Mouse (Mus musculus): ENCODE data around the gene Naip6. TPM values are rescaled to one million over a fixed set of nuclear protein-coding genes. Genes with fewer than 3 reads are reported as not detected.
"Not testable (repeated sequence)": the region's sequence is repeated elsewhere in the genome, so short reads cannot be mapped to it uniquely, and the experiment has no call there.

Naip6 gene
- total RNA-seq (2021): under 1 TPM; 0.22 to 0.23 TPM
- long read RNA-seq, experiment 1: 0 reads
- long read RNA-seq, experiment 2: 0 reads

DNA sequence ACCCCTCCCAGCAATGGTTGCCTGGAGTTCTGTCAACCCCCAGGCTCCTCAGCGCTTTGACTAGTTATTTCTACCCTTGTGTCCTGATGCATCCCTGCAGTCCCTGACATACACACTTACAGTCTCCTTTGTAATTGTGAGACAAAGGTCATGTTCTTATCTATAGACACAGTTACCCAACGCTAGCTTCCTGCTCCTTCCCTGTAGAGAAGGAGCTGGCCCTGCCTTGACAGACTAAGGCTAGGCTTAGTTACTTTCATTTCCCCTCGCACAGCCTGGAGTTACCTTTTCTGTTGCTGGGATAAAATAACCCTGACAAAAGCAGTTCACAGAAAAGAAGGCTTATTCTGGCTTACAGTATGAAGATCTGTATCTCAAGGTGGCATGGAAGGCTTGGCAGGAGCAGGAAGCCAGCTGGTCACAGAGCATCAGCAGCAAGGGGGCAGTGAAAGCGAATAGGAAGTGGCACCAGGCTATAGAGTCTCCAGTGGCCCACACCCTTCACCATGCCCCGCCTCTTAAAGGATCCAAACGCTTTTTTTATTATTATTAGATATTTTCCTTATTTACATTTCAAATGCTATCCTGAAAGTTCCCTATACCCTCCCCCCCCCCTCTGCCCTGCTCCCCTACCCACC lies at the start of gene Naip6:
Naip6 (minus strand) TSS at position 419 of the 638 bp plus-strand sequence.
- DNase-seq: peak in 1 of 2 experiments; percentile 14

DNA sequence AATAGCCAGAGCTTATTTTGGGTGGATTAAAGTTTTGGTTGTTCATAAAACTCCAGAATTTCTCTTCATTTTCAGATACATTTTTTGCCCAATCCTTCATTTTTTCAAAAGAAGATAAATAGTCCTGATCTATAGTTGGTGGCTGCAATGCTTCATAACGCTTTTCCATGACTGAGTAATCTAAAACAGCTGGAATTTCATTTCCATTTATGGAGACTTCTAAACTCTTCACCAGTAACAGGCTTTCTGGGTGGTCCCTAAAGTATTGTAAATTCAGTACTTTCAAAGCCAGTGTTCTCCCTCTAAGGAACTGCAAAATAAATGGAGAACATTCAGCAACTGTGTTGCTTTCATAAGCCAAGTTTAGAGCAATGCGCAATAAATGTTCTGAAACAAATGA lies 34.8 kb upstream of the Naip6 start:
- DNase-seq: not testable (repeated sequence)

DNA sequence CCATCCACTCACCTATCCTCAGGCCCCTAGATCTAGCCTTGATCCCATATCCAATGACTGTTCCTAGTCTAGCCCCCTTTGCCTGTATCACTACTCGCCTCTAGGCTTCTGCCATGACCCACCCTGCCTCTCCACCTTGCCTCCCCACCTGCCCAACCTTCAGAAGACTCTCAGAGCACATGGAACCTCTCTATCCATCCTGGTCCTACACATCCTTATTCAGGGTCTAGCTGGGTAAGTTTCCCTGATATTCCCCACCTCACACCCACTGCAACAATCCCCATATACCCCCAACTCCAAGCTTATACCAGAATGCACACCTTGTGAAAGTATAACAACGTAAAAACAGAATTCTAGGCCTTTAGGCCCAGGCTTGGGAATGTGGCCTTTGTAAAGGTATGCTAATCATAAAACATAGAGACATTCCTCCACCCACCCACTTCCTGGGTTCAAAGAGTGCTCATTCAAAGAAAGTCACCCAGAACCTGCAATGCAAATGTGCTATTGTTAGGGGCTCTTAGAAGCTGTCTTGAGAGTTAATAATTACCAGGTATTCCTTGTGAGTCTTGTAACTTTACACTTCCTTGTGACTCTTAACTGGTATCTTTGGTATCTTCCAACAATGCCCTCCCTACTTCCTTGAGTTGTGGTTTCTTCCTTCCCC lies 32.2 kb upstream of the Naip6 start:
- not testable (repeated sequence) for DNase-seq

DNA sequence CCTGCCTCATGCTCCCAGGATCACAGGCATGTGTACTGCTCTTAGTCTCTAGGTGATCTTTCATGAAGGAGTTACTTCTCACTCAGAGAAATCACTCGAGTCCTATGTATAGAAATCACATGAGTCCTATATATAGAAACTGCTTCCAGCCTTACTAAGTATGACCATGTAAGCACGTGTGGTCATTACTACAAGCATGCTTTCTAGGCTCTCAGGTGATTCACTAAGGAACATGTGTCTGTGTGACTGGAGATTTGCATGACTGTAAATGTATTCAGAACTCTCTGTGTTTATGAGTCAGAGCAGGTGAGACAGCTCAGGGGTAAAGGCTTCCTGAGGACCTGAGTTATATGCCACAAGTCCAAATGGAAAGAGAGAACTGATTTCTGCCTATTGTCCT lies 24.3 kb upstream of the Naip6 start:
- DNase-seq: no peak

DNA sequence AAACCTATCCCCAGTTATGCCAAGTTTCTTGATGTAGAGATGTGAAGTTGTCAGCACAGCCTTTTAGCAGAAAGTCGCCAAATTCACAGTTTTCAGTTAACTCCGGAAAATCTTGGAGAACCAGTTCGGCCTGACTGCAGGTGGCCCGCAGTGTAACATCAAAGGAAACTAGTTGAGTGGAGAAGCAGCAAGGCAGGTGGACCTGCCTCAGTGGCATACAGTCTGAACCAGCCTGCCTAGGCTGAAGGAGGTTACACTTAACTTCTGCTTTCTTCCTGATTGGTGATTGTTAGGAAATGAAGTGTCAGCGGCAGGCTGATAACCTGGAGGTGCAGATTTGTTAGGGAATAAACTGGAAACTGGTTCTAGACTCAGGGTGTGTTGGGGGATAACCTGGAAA lies 14.3 kb upstream of the Naip6 start:
- DNase-seq: not testable (repeated sequence)

DNA sequence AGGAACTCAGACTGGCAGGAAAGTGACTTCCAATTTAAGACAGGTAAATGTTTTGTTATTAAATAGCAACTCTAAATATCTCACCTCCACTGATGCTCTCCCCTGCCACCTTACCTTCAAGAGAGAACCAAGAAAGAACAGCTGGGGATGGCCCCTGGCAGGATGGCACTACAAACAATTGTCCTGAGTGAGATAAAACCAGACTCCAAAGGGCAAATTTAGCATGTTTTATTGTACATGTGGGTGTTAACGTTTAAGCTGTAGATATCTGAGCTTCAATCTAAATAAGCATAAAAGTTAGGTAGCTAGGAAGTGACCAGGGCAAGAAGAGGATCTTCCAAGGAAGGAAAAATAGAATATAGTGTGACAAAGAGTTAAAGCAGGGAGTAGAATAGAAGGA lies 11.4 kb upstream of the Naip6 start:
- DNase-seq: not testable (repeated sequence)

DNA sequence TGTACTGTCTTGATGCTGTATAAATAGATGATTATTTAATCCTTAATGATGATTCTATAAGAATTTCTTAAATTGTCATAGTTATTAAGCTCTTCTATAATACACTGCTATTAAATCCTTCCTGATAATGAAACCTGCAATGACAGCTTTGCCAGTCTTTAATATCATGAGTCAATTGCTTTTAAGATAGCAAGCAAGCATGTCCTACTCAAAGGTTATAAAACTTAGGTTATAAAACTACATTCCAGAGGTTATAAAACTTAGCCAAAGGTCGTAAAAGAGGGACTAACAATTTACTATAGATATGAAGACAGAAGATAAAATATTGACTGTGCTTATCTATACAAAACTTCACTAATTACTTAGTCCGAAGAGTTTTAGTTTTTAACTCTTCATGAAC lies 10.6 kb upstream of the Naip6 start:
- not testable (repeated sequence) for DNase-seq

DNA sequence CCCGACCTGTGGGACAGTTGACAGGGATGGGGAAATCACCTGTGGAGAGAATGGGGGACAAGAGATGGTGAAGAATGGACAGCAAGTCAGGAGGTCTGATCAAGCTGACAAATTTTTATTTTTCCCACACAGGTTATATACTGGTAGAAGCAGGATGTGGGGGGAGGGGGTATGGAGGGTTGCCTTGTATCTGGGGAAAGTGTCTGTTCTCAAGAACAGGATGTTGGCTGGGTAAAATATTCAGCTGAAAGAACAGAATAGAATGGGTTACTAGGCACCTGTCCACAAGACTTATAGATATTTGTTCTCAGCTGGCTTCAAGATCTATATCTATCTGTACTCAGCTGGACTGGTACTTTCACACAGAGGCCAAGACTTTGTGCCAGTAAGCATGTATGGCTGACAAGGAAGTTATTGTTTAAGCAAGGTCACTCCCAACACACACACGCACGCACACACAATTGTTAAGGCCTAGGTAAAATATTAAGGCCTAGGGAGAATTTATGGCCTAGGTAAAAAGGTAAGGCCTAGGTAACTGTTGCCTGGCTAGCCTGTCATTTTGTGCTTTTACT lies 4.9 kb upstream of the Naip6 start:
- DNase-seq: not testable (repeated sequence)

DNA sequence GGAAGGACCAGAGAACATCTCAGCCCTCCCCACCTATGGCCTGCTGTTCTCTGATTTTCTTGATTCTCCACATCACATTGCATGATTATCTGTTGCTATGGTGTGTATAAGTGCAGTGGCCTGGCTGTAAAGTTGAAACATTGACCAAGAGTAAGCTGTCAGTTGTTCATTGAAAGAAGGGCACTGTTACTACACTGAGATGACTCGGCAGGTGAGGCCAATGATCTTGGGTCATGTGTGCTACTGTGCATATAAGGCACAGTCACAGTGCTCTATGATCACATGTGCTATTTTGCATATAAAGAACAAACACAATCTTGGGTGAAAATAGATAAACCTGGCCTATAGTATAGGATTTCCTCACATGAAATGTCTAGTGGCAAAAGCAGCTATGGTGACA lies 32.9 kb downstream of the Naip6 start:
- no peak for DNase-seq

DNA sequence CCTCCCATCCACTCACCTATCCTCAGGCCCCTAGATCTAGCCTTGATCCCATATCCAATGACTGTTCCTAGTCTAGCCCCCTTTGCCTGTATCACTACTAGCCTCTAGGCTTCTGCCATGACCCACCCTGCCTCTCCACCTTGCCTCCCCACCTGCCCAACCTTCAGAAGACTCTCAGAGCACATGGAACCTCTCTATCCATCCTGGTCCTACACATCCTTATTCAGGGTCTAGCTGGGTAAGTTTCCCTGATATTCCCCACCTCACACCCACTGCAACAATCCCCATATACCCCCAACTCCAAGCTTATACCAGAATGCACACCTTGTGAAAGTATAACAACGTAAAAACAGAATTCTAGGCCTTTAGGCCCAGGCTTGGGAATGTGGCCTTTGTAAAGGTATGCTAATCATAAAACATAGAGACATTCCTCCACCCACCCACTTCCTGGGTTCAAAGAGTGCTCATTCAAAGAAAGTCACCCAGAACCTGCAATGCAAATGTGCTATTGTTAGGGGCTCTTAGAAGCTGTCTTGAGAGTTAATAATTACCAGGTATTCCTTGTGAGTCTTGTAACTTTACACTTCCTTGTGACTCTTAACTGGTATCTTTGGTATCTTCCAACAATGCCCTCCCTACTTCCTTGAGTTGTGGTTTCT lies 45.9 kb downstream of the Naip6 start:
- DNase-seq: not testable (repeated sequence)

DNA sequence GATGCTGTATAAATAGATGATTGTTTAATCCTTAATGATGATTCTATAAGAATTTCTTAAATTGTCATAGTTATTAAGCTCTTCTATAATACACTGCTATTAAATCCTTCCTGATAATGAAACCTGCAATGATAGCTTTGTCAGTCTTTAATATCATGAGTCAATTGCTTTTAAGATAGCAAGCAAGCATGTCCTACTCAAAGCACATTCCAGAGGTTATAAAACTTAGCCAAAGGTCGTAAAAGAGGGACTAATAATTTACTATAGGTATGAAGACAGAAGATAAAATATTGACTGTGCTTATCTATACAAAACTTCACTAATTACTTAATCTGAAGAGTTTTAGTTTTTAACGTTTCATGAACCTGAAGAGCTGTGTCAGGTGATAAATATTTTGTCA lies 60.5 kb downstream of the Naip6 start:
- DNase-seq: not testable (repeated sequence)

DNA sequence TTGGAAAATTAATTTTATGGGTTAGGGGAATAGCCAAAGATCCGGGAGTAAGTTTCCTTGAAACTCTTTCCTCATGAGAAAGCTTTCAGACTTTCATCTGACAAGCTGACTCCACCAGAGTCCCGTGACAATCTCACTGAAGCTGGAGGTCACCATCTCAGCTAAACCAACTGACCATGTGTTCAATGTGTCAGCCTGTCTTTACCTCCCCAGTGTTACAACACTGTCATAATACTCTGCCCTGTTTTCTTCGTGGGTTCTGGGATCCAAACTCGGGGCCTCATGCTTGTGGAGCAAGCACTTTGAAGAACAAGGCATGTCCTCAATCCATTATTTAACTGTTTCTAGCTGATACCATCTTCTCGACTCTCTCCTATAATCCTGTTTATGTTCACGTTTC lies 61.5 kb downstream of the Naip6 start:
- DNase-seq: not testable (repeated sequence)

DNA sequence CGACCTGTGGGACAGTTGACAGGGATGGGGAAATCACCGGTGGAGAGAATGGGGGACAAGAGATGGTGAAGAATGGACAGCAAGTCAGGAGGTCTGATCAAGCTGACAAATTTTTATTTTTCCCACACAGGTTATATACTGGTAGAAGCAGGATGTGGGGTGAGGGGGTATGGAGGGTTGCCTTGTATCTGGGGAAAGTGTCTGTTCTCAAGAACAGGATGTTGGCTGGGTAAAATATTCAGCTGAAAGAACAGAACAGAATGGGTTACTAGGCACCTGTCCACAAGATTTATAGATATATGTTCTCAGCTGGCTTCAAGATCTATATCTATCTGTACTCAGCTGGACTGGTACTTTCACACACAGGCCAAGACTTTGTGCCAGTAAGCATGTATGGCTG lies 65.6 kb downstream of the Naip6 start:
- DNase-seq: not testable (repeated sequence)

DNA sequence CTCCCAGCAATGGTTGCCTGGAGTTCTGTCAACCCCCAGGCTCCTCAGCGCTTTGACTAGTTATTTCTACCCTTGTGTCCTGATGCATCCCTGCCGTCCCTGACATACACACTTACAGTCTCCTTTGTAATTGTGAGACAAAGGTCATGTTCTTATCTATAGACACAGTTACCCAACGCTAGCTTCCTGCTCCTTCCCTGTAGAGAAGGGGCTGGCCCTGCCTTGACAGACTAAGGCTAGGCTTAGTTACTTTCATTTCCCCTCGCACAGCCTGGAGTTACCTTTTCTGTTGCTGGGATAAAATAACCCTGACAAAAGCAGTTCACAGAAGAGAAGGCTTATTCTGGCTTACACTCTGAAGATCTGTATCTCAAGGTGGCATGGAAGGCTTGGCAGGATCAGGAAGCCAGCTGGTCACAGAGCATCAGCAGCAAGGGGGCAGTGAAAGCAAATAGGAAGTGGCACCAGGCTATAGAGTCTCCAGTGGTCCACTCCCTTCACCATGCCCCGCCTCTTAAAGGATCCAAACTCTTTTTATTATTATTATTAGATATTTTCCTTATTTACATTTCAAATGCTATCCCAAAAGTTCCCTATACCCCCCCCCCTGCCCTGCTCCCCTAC lies 70.5 kb downstream of the Naip6 start:
- DNase-seq: peak; percentile 6 to 12

DNA sequence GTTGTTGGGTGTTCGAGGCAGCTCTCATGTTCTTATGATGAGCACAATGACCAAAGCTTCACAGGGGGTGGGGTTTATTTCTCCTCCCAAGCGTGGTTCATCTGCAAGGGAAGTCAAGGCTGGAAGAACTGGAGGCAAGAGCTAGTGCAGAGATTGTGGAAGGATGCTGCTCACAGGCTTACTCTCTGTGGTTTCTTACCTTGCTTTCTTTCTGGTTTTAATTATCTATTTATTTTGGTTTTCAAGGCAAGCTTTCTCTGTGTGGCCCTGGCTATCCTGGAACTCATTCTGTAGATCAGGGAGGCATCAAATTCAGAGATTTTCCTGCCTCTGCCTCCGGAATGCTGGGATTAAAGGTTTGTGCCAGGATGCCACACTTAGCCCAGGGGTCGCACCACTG lies 71.3 kb downstream of the Naip6 start, which contains the start of gene Naip5:
Naip5 (minus strand) TSS at position 101 of the 400 bp plus-strand sequence.
- DNase-seq: not testable (repeated sequence)

DNA sequence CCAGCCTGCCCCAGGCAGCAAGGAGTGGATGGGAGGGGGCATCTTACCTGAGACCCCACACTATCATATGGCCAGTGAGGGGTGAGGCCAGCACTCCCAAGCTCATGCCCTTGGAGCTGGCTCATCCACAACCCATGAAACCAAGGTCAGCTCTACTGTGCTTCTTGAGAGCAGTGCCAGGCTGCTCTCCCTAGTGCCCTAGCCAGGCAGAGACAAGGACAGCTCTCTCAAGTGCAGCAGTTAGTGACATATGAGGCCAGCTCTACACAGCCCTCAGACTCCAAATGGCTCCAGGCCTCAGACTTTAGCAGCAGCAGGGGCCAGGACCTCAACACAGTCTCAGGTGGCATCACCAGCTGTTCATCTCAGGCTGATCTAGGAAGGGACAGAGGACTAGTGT lies 73.8 kb downstream of the Naip6 start:
- no peak for DNase-seq

Other genes starting within 250 kb of the Naip6 start
- gene Bdp1, start 213.6 kb downstream of the Naip6 start, total RNA-seq (2021): 10 to 100 TPM; 23.9 to 28.7 TPM
- 1 to 10 TPM; 4.5 to 6.0 TPM for gene Serf1, start 209.7 kb downstream of the Naip6 start, total RNA-seq (2021)
- 10 to 100 TPM; 14.1 to 15.9 TPM for gene Smn1, start 192.8 kb downstream of the Naip6 start, total RNA-seq (2021)
- under 1 TPM; 0.74 to 0.90 TPM for gene Naip2, start 115.6 kb downstream of the Naip6 start, total RNA-seq (2021)
- gene Naip5, start 71.4 kb downstream of the Naip6 start, total RNA-seq (2021): under 1 TPM; 0.30 to 0.46 TPM
- under 1 TPM; 0.07 to 0.18 TPM for gene Naip1, start 135.2 kb upstream of the Naip6 start, total RNA-seq (2021)
- 10 to 100 TPM; 21.7 to 21.9 TPM for gene Gtf2h2, start 174.9 kb upstream of the Naip6 start, total RNA-seq (2021)
- gene Ocln, start 235.0 kb upstream of the Naip6 start, total RNA-seq (2021): under 1 TPM; 0.57 to 0.87 TPM

Data from heart, adult 18-20 months (tissue).